Mouse (Mus musculus): ENCODE measurements around the gene Gm11437.

GRCm38 (mm10) chr11:84134331-84134860 is 32.9 kb downstream of the Gm11437 start:
- TF ChIP-seq POLR2A (IDR thresholded peaks at IDR 0.05; ENCODE audit: low read depth, low read length): no peak
- no peak for TF ChIP-seq CTCF (IDR thresholded peaks at IDR 0.05; ENCODE audit: borderline replicate concordance, insufficient read depth, low read length)
